Mouse (Mus musculus) neural tube, embryonic 12.5 days (tissue): Measurements from ENCODE around the gene Casp2. TPM values are rescaled to one million over a fixed set of nuclear protein-coding genes. Genes with fewer than 3 reads are reported as not detected.

Source experiments
- ATAC-seq: fragments of 200-750 bp; cut with Nextera tagmentation; 2 replicates; pipeline ENCODE4 v1.8.0; 2017; ENCODE audit warnings: low read depth, mild to moderate bottlenecking, moderate TSS enrichment, moderate library complexity; ENCODE audit not compliant: low FRiP score
- H3K27ac ChIP-seq: fragments of 300-500 bp; sonication (generic); 2 replicates; pipeline ENCODE4 v1.5.1; 2016
- H3K27me3 ChIP-seq: fragments of 300-500 bp; sonication (generic); replicated peaks from 2 replicates; pipeline ENCODE4 v1.6.1; 2016; ENCODE audit warnings: mild to moderate bottlenecking
- H3K36me3 ChIP-seq: fragments of 300-500 bp; sonication (generic); 2 replicates; pipeline ENCODE4 v1.6.1; 2016; ENCODE audit warnings: mild to moderate bottlenecking
- H3K4me1 ChIP-seq: fragments of 300-500 bp; sonication (generic); 2 replicates; pipeline ENCODE4 v1.6.1; 2016
- H3K4me2 ChIP-seq: fragments of 300-500 bp; sonication (generic); replicated peaks from 2 replicates; pipeline ENCODE4 v1.6.1; 2016; ENCODE audit warnings: mild to moderate bottlenecking
- H3K4me3 ChIP-seq: fragments of 300-500 bp; sonication (generic); 2 replicates; pipeline ENCODE4 v1.5.1; 2016
- H3K9ac ChIP-seq: fragments of 300-500 bp; sonication (generic); 2 replicates; pipeline ENCODE4 v1.6.1; 2016; ENCODE audit warnings: mild to moderate bottlenecking
- H3K9me3 ChIP-seq: fragments of 300-500 bp; sonication (generic); 2 replicates; pipeline ENCODE4 v1.6.1; 2016; ENCODE audit warnings: mild to moderate bottlenecking
- WGBS: fragments of 180-500 bp; shearing (Covaris S2); methylation state at CpG from one replicate; pipeline ENCODE4 v1.1.7; 2016; 5-methylcytosine and 5-hydroxymethylcytosine counted together
- polyA plus RNA-seq: library from polyadenylated mRNA; unstranded; fragments of >200 nt; fragmentation: Nextera tagmentation; extraction: Ambion mirVana; gene quantifications from 2 replicates; pipeline ENCODE4 v1.2.1, GENCODE M21; 2016

Gene Casp2
- polyA plus RNA-seq, 1 experiment from 2014 or later: 58.8 TPM

- no peaks in the 10 kb centered on the region for H3K36me3 ChIP-seq
- H3K9ac ChIP-seq: no peak overlapping the region
- H3K27ac ChIP-seq: no peak overlapping the region
- 88% methylated on average over 1 of the region's 1 CpGs for WGBS
- H3K4me3 ChIP-seq: no peak overlapping the region
- H3K4me1 ChIP-seq: peaks cover 9% of the 10 kb centered on the region
- H3K4me2 ChIP-seq: no peak overlapping the region
- ATAC-seq: no peak
- no peaks in the 10 kb centered on the region for H3K9me3 ChIP-seq
- no peaks in the 10 kb centered on the region for H3K27me3 ChIP-seq
Observed at GRCm38 (mm10) chr6:42247981-42248380, 16.8 kb upstream of the Casp2 start.

DNA sequence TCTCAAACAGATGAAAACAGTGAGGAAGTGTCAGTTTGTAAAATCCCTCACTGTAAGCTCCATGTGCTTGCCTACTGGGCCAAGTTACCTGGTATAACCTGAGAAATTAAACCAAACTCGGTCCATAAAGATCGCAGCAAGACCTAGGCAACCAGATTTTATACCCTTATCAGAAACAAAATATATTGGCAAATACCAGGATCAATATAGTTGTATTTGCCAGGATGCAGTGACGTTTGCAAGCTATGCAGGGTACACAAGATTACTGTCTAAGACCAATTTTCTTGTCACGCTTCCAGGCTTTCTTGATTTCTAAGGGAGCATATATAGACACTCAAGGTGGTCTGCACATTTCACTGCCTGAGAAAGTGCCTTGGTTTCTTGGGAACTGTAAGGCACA is 13.0 kb upstream of the Casp2 start:
- H3K9me3 ChIP-seq: no peaks in the 10 kb centered on the region
- H3K4me2 ChIP-seq: no peak overlapping the region
- H3K27ac ChIP-seq: no peak overlapping the region
- H3K27me3 ChIP-seq: no peaks in the 10 kb centered on the region
- H3K4me3 ChIP-seq: no peak overlapping the region
- peaks cover 3% of the 10 kb centered on the region; the same call in 1 of the 2 replicates for H3K4me1 ChIP-seq
- no peaks in the 10 kb centered on the region for H3K36me3 ChIP-seq
- 88% methylated on average over 4 of the region's 4 CpGs for WGBS
- H3K9ac ChIP-seq: no peak overlapping the region
- ATAC-seq: no peak

- no peaks in the 10 kb centered on the region for H3K9me3 ChIP-seq
- H3K36me3 ChIP-seq: no peaks in the 10 kb centered on the region
- H3K4me3 ChIP-seq: no peak overlapping the region
- no peak for ATAC-seq
- no peaks in the 10 kb centered on the region for H3K4me1 ChIP-seq
- no peak overlapping the region for H3K4me2 ChIP-seq
- no peaks in the 10 kb centered on the region for H3K27me3 ChIP-seq
- WGBS: 83% methylated on average over 2 of the region's 2 CpGs
- H3K9ac ChIP-seq: no peak overlapping the region
- H3K27ac ChIP-seq: no peak overlapping the region
Observed at GRCm38 (mm10) chr6:42253103-42253502, 11.7 kb upstream of the Casp2 start.

DNA sequence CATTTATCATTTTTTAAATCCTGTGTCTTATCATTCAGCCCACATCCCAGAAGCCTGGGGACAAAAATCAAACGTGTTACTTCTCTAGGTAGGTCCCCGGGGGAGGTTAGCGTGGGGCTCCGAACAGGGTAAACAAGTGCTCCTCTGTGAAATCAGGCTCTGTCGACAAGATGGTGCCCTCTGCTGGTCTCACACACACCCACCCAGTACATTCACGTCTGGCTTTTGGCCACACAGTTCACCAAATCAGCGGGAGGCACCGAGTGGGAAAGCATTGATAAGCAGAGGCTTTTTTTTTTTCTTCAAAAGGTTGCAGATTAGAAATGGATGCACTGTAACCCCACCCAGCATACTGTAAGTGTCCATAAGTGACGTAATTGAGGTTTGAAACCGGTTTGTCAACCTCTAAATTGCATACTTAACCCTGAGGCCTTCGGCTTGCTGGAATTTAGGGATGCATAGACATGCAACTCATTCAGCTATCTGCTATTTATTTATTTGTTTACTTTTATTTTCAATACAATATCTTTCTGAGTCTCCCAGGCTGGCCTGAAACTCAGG is 7.4 kb upstream of the Casp2 start:
- no peak for ATAC-seq
- 23% methylated on average over 11 of the region's 11 CpGs for WGBS

GRCm38 (mm10) chr6:42260430-42260829 is 4.4 kb upstream of the Casp2 start:
- no peaks in the 10 kb centered on the region for H3K36me3 ChIP-seq
- no peak overlapping the region for H3K4me3 ChIP-seq
- no peak overlapping the region for H3K27ac ChIP-seq
- no peaks in the 10 kb centered on the region for H3K27me3 ChIP-seq
- H3K9ac ChIP-seq: no peak overlapping the region
- WGBS: 77% methylated on average over 6 of the region's 6 CpGs
- H3K9me3 ChIP-seq: no peaks in the 10 kb centered on the region
- no peaks in the 10 kb centered on the region for H3K4me1 ChIP-seq
- ATAC-seq: no peak
- H3K4me2 ChIP-seq: no peak overlapping the region

More for the DNA sequence above, 7.4 kb upstream of the Casp2 start:
- Histone ChIP-seq H3K36me3 (no peaks in the 10 kb centered on the region), H3K4me3 (no peak overlapping the region), H3K27me3 (no peaks in the 10 kb centered on the region), H3K4me1 (no peaks in the 10 kb centered on the region), H3K4me2 (no peak overlapping the region), H3K9ac (no peak overlapping the region), H3K9me3 (no peaks in the 10 kb centered on the region), H3K27ac (no peak overlapping the region)

DNA sequence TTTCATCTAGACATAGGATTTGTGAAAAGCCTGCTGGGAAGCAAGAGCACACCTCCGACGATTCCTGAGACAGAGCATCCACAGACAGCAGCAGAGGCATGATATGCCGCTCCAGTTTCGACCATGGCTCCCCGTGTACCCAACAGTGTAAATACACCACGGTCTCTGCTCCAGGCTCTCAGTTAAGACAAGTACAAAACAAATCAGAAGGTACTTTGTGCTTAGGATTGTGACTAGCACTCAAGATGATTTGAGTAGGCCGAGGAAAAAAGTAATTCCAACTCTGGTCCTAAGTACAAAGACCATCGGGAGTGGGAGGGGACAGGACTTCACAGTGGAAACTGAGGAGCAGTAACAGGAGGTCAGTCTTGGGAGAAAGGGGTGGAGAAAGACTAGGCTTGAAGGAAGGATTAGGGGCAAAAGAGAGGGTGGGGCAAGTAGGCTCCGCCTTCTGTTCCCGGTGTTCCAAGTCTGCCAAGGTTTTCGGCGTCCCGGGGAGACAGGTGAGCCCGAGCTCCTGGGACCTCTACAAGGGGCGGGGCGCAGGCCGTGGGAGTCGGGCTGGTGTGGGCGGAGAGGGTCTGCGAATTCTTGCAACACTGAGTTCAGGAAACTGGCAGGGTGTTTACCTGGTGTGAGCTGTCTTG is 3.1 kb upstream of the Casp2 start, which contains the start of gene Tmem139:
TSS of gene Tmem139 (plus strand) at position 447 of the 647 bp plus-strand sequence.
- Histone ChIP-seq H3K4me3 (no peak within 1 kb of the TSS), H3K9me3 (no peaks in the 10 kb centered on the region), H3K27ac (no peak within 1 kb of the TSS), H3K4me2 (0 out of 2 replicates have a peak within 1 kb of the TSS, but pooled peaks have one; percentile 9), H3K27me3 (no peaks in the 10 kb centered on the region), H3K9ac (0 out of 2 replicates have a peak within 1 kb of the TSS, but pooled peaks have one; percentile 10), H3K4me1 (peaks cover 3% of the 10 kb centered on the region), H3K36me3 (no peaks in the 10 kb centered on the region)
- no peak for ATAC-seq
- 23% methylated on average over 20 of the region's 20 CpGs for WGBS

DNA sequence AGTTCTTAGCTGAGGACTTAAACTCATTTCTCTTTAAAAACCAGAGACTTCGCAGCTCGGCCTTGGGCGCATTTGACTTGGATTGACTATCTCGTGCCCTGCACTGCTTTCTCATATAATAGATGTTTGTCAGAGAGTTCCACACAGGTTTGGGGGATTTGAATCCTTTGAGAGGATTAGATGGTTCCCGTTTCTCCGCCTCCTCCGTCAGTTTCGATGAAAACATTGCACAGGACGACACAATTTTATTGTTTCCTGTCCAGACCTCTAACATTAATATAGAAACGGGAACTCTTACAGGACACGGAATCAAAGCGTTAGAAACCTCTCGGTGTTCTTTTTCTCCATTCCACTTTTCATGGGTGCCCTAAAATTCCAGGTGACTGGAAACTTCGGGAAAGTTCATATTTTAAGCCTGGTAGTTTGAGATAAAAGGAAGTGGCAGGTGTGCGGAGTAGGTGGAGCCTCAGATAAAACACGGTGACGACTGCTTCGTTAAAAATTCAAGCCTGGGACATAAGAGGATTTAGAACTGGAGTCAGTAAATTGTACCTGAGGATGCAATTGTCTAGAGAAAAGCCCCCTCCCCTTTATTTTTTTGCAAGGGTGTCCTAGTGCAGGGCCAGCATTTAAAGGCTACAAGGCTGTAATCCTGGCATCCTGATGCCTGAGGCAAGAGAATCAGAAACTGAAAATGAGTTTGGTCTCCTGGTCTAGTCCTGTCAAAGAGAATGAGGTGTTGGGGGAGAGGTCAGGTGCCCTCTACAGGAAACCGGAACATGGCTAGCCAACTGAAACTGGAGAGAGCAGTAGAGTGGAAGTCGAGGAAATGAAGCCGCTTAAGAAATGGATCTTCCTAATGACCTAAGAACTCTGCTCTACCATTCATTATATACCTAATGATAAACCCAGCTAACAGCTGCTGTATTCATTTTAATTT is 876 bp downstream of the Casp2 start:
- H3K36me3 ChIP-seq: peaks cover 36% of the 10 kb centered on the region
- peaks cover 8% of the 10 kb centered on the region for H3K4me1 ChIP-seq
- WGBS: under 1% methylated on average over 21 of the region's 21 CpGs
- peak overlapping the region; percentile 83 for H3K4me3 ChIP-seq
- H3K4me2 ChIP-seq: peak overlapping the region; percentile 84
- H3K27me3 ChIP-seq: no peaks in the 10 kb centered on the region
- H3K9me3 ChIP-seq: no peaks in the 10 kb centered on the region
- peak overlapping the region; percentile 92 for H3K9ac ChIP-seq
- peak overlapping the region; percentile 80; the same call in 1 of the 2 replicates for H3K27ac ChIP-seq
- peak; percentile 0; the same call in 1 of the 2 replicates for ATAC-seq

GRCm38 (mm10) chr6:42270817-42271216 is 6.0 kb downstream of the Casp2 start:
- H3K4me2 ChIP-seq: no peak overlapping the region
- peaks cover 76% of the 10 kb centered on the region for H3K36me3 ChIP-seq
- H3K9ac ChIP-seq: no peak overlapping the region
- no peak overlapping the region for H3K27ac ChIP-seq
- H3K4me1 ChIP-seq: peaks cover 8% of the 10 kb centered on the region
- no peaks in the 10 kb centered on the region for H3K9me3 ChIP-seq
- H3K4me3 ChIP-seq: no peak overlapping the region
- ATAC-seq: no peak
- no peaks in the 10 kb centered on the region for H3K27me3 ChIP-seq

GRCm38 (mm10) chr6:42276151-42276550 is 11.4 kb downstream of the Casp2 start:
- ATAC-seq: no peak
- no peaks in the 10 kb centered on the region for H3K27me3 ChIP-seq
- peaks cover 79% of the 10 kb centered on the region for H3K36me3 ChIP-seq
- H3K4me2 ChIP-seq: no peak overlapping the region
- H3K27ac ChIP-seq: no peak overlapping the region
- no peaks in the 10 kb centered on the region for H3K9me3 ChIP-seq
- H3K4me1 ChIP-seq: no peaks in the 10 kb centered on the region
- H3K9ac ChIP-seq: no peak overlapping the region
- 84% methylated on average over 2 of the region's 2 CpGs for WGBS
- no peak overlapping the region for H3K4me3 ChIP-seq

DNA sequence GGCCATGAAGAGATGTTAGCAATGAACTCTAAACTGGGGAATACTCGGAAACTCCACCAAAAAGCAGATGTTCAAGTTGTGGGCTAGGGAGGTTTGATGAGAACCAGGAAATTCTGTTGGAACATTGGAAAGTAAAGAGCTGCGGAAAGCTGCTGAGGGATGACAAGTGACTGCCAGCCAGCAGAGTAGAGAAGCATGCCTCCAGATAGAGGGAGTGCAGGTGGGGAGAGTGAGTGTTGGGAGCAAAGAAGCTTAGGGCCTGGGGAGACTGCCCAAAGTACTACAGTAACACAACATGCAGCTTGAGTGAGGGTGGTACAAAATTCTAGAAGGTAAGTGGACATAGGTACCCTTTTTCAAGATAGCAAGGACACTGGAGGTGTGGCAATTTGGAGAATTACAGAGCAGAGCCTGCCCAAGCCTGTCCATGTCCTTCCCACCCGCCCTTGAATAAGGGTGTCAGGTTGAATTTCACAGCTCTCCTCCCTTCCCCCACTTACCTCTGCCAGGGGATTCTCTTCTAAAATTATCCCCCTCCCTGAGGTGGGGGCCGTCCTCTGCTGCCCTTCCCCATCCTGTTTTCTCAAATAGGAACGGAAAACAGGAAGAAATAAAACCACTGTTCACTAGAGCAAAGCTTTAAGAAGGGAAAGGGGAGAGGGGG is 18.2 kb downstream of the Casp2 start:
- ATAC-seq: peak; percentile 15; the same call in 1 of the 2 replicates
- Histone ChIP-seq H3K9ac (no peak overlapping the region), H3K4me3 (no peak overlapping the region), H3K4me2 (no peak overlapping the region), H3K4me1 (no peaks in the 10 kb centered on the region), H3K36me3 (peaks cover 75% of the 10 kb centered on the region), H3K9me3 (no peaks in the 10 kb centered on the region), H3K27ac (no peak overlapping the region), H3K27me3 (no peaks in the 10 kb centered on the region)
- 75% methylated on average over 5 of the region's 5 CpGs for WGBS

GRCm38 (mm10) chr6:42286448-42286847 is 21.7 kb downstream of the Casp2 start, which contains the start of gene Clcn1:
TSS of gene Clcn1 (plus strand) at chr6:42286685.
- 88% methylated on average over 4 of the region's 5 CpGs for whole genome bisulfite sequencing
- Histone ChIP-seq H3K4me3 (no peak within 1 kb of the TSS), H3K9me3 (no peaks in the 10 kb centered on the region), H3K4me2 (no peak within 1 kb of the TSS), H3K27ac (no peak within 1 kb of the TSS), H3K27me3 (no peaks in the 10 kb centered on the region), H3K4me1 (no peaks in the 10 kb centered on the region), H3K9ac (no peak within 1 kb of the TSS), H3K36me3 (peaks cover 68% of the 10 kb centered on the region)
- ATAC-seq: no peak

GRCm38 (mm10) chr6:42287562-42287961 is 22.8 kb downstream of the Casp2 start:
- no peak for ATAC-seq
- Histone ChIP-seq H3K4me3 (no peak overlapping the region), H3K36me3 (peaks cover 61% of the 10 kb centered on the region), H3K9ac (no peak overlapping the region), H3K27me3 (no peaks in the 10 kb centered on the region), H3K9me3 (no peaks in the 10 kb centered on the region), H3K4me1 (no peaks in the 10 kb centered on the region), H3K27ac (no peak overlapping the region), H3K4me2 (no peak overlapping the region)
